In the genomic region with DNA sequence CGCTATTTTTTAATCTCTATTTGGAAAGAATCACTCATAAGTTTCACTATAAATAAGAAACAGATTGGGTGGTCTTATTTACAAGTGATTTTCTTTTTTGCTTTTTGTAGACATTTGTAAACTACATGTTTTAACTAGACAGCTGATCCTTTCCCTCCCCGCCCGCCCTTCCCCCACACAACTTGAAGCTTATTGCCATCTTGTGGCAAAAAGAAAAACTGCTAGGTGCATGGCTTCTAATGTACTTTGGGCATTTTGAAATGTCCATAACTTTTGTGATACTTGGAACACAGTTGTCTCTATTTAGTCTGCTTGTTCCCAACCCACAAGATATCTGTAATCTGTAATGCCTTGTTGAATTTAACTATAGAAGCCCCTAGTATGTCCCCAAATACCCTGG, we compare ENCODE assay signal across 11 mouse cellular contexts. TPM values are rescaled to one million over a fixed set of nuclear protein-coding genes. Genes with fewer than 3 reads are reported as not detected.
DNase-seq lines count a peak whose midpoint lies in the region; TF ChIP-seq lines count a peak whose summit lies in the region.
"Had no signal": no experiment of that assay in that cellular context is flagged by ENCODE, and none has a peak within 500 bp of the region (broad histone marks: within the 10 kb centered on the region; RNA-seq: fewer than 3 reads in every experiment).

No protein-coding gene starts in this region.

- DNase-seq in gastrocnemius, adult 2 months, result no peak
- DNase-seq in gastrocnemius, postnatal 36 days, result no peak
- no peak for DNase-seq in lung, adult 2 months
- DNase-seq in lung, postnatal 25 days (ENCODE audit: low spot score), result no peak
- peak; percentile 11 for DNase-seq in mesoderm, embryonic 11.5 days (ENCODE audit: low read depth, low spot score)
- DNase-seq in adrenal gland, adult 8-10 months, result no peak
- DNase-seq in adrenal gland, postnatal 14 days, result no peak
- DNase-seq: kidney, adult 11 months; thymus, adult 18-20 months had no signal

- H3K27ac ChIP-seq in gastrocnemius, adult 2 months, result no peak overlapping the region
- no peak overlapping the region for H3K27ac ChIP-seq in bone marrow macrophage, adult 2 months (ENCODE audit: insufficient read depth, low read depth, low read length)

- TF ChIP-seq POLR2A in lung, adult 2 months (IDR thresholded peaks at IDR 0.05; ENCODE audit: borderline replicate concordance, extremely low read depth, low read depth, low read length), result no peak
- TF ChIP-seq POLR2A in bone marrow macrophage, adult 2 months (IDR thresholded peaks at IDR 0.05; ENCODE audit: borderline replicate concordance, low read depth, low read length), result no peak

- TF ChIP-seq CTCF in gastrocnemius, adult 2 months (IDR thresholded peaks at IDR 0.05), result peak; percentile 64
- TF ChIP-seq CTCF in lung, adult 2 months (IDR thresholded peaks at IDR 0.05; ENCODE audit: insufficient read depth, low read length), result peak; percentile 13; the same call in 1 of the 2 replicates
- TF ChIP-seq CTCF in bone marrow macrophage, adult 2 months (IDR thresholded peaks at IDR 0.05; ENCODE audit: low read depth, low read length), result 0 out of 2 replicates have a peak, but pooled peaks have one; percentile 23

- H3K4me3 ChIP-seq in gastrocnemius, adult 2 months, result no peak overlapping the region
- H3K4me3 ChIP-seq in lung, adult 2 months (replicated peaks; ENCODE audit: extremely low read depth, low read depth, low read length), result no peak overlapping the region
- H3K4me3 ChIP-seq in bone marrow macrophage, adult 2 months (ENCODE audit: insufficient read depth, low read length), result no peak overlapping the region
- H3K4me3 ChIP-seq: megakaryocyte, embryonic 14.5 days had no signal

- no peaks in the 10 kb centered on the region for H3K4me1 ChIP-seq in lung, adult 2 months (ENCODE audit: control insufficient read depth, insufficient read depth, low read length)
- no peaks in the 10 kb centered on the region for H3K4me1 ChIP-seq in bone marrow macrophage, adult 2 months (ENCODE audit: control insufficient read depth, insufficient read depth, low read length)

- intact Hi-C loops in gastrocnemius, adult 2 months (cut with DNase I), result no loop called here
- intact Hi-C loops in gastrocnemius, postnatal 36 days (cut with DNase I), result no loop called here

- WGBS in lung, adult 2 months, result 71% methylated on average over 3 of the region's 3 CpGs

RNA-seq across cellular contexts. Expression of gene Ccdc14, which starts 21.1 kb away (rescaled TPM):
- total RNA-seq in gastrocnemius, adult 2 months (2021), result 1 to 10 TPM; 2.1 to 2.5 TPM
- 1 to 10 TPM; 1.7 to 2.3 TPM for total RNA-seq in gastrocnemius, postnatal 36 days (2021)
- polyA plus RNA-seq in lung, adult 2 months (2012; rRNA removed), result 1.5 and 2.4 TPM in 2 replicates
- 4.0 and 4.3 TPM in 2 replicates for polyA plus RNA-seq in bone marrow macrophage, adult 2 months (2012; ENCODE audit: insufficient read depth, insufficient read length, missing spikeins)
- total RNA-seq in adrenal gland, adult 8-10 months (2022), result 1 to 10 TPM; 2.7 to 6.3 (median 4.1) TPM
- 4.2 and 4.5 TPM in 2 replicates for total RNA-seq in adrenal gland, postnatal 14 days (2021)

RNA-seq across cellular contexts. Expression of gene Mylk, which starts 33.5 kb away (rescaled TPM):
- total RNA-seq in gastrocnemius, adult 2 months (2021), result 10 to 100 TPM; 22.7 to 29.5 TPM
- 10 to 100 TPM; 18.6 to 24.2 TPM for total RNA-seq in gastrocnemius, postnatal 36 days (2021)
- 208 and 233 TPM in 2 replicates for polyA plus RNA-seq in lung, adult 2 months (2012; rRNA removed)
- polyA plus RNA-seq in bone marrow macrophage, adult 2 months (2012; ENCODE audit: insufficient read depth, insufficient read length, missing spikeins), result 1.0 and 1.3 TPM in 2 replicates
- total RNA-seq in adrenal gland, adult 8-10 months (2022), result 10 to 100 TPM; 39.3 to 53.2 (median 44.5) TPM
- 47.3 and 53.1 TPM in 2 replicates for total RNA-seq in adrenal gland, postnatal 14 days (2021)

Comparison
In these comparisons a context has a peak if more than half of its experiments do, and no peak if none do; other contexts are left out.
1. CTCF ChIP-seq: peak in every context shown above with its lines; median percentile 64 in gastrocnemius, adult 2 months; 23 in bone marrow macrophage, adult 2 months; 13 in lung, adult 2 months.